ENCODE assay signal across 13 mouse cellular contexts in genomic region chr5:124450641-124451340, GRCm38 (mm10). TPM values are rescaled to one million over a fixed set of nuclear protein-coding genes. Genes with fewer than 3 reads are reported as not detected.
DNase-seq lines count a peak whose midpoint lies in the region; ATAC-seq and TF ChIP-seq lines count a peak whose summit lies in the region.
"Had no signal": no experiment of that assay in that cellular context is flagged by ENCODE, and none has a peak within 500 bp of the region (broad histone marks: within the 10 kb centered on the region; RNA-seq: fewer than 3 reads in every experiment).

No protein-coding gene starts in this region.

- H3K27ac ChIP-seq in gastrocnemius, adult 2 months, result peak overlapping the region; percentile 50
- H3K27ac ChIP-seq in intestine, postnatal 0 days (ENCODE audit: low read depth, low read length), result peak overlapping the region; percentile 82
- H3K27ac ChIP-seq in stomach, embryonic 15.5 days, result peak overlapping the region; percentile 81
- H3K27ac ChIP-seq in midbrain, embryonic 11.5 days (ENCODE audit: low read depth, low read length), result no peak overlapping the region
- H3K27ac ChIP-seq: midbrain, embryonic 15.5 days; neural tube, embryonic 13.5 days had no signal

- no peaks in the 10 kb centered on the region for H3K9me3 ChIP-seq in intestine, postnatal 0 days (ENCODE audit: control insufficient read depth)
- no peaks in the 10 kb centered on the region for H3K9me3 ChIP-seq in stomach, embryonic 15.5 days
- no peaks in the 10 kb centered on the region for H3K9me3 ChIP-seq in midbrain, embryonic 11.5 days (ENCODE audit: control insufficient read depth, low read length)
- H3K9me3 ChIP-seq: midbrain, embryonic 15.5 days; neural tube, embryonic 13.5 days had no signal

- no peak for TF ChIP-seq CTCF in gastrocnemius, adult 2 months (IDR thresholded peaks at IDR 0.05)
- no peak for TF ChIP-seq CTCF in intestine, postnatal 0 days (IDR thresholded peaks at IDR 0.05; ENCODE audit: low read depth)

- peaks cover 72% of the 10 kb centered on the region for H3K36me3 ChIP-seq in intestine, postnatal 0 days (ENCODE audit: control insufficient read depth, insufficient read depth)
- H3K36me3 ChIP-seq in stomach, embryonic 15.5 days, result peaks cover 50% of the 10 kb centered on the region
- peaks cover 36% of the 10 kb centered on the region for H3K36me3 ChIP-seq in midbrain, embryonic 11.5 days (ENCODE audit: control insufficient read depth, insufficient read depth, low read length)

- peak overlapping the region; percentile 53 for H3K4me2 ChIP-seq in intestine, postnatal 0 days (replicated peaks; ENCODE audit: low read depth)
- H3K4me2 ChIP-seq in stomach, embryonic 15.5 days, result 0 out of 2 replicates have a peak overlapping the region, but pooled peaks have one; percentile 21
- no peak overlapping the region for H3K4me2 ChIP-seq in midbrain, embryonic 11.5 days
- H3K4me2 ChIP-seq: midbrain, embryonic 15.5 days; neural tube, embryonic 13.5 days had no signal

- H3K4me1 ChIP-seq in intestine, postnatal 0 days (replicated peaks; ENCODE audit: control insufficient read depth, insufficient read depth, low read length), result no peaks in the 10 kb centered on the region
- peaks cover 52% of the 10 kb centered on the region for H3K4me1 ChIP-seq in stomach, embryonic 15.5 days
- H3K4me1 ChIP-seq in midbrain, embryonic 11.5 days (ENCODE audit: control insufficient read depth, insufficient read depth, low read length), result peaks cover 15% of the 10 kb centered on the region

- 46% methylated on average over 16 of the region's 16 CpGs for WGBS in intestine, postnatal 0 days
- WGBS in stomach, embryonic 15.5 days, result 69% methylated on average over 16 of the region's 16 CpGs
- 89% methylated on average over 16 of the region's 16 CpGs for WGBS in midbrain, embryonic 11.5 days

- peak overlapping the region; percentile 92 for H3K4me3 ChIP-seq in gastrocnemius, adult 2 months
- peak overlapping the region; percentile 26 for H3K4me3 ChIP-seq in intestine, postnatal 0 days (ENCODE audit: low read depth, low read length)
- H3K4me3 ChIP-seq in stomach, embryonic 15.5 days (replicated peaks), result no peak overlapping the region
- no peak overlapping the region for H3K4me3 ChIP-seq in midbrain, embryonic 11.5 days (ENCODE audit: low read depth, low read length)
- H3K4me3 ChIP-seq: midbrain, embryonic 15.5 days; neural tube, embryonic 13.5 days had no signal

- no peak overlapping the region for H3K9ac ChIP-seq in intestine, postnatal 0 days (ENCODE audit: low read depth, low read length)
- no peak overlapping the region for H3K9ac ChIP-seq in stomach, embryonic 15.5 days
- no peak overlapping the region for H3K9ac ChIP-seq in midbrain, embryonic 11.5 days (ENCODE audit: low read length)
- H3K9ac ChIP-seq: midbrain, embryonic 15.5 days; neural tube, embryonic 13.5 days had no signal

- intact Hi-C loops in gastrocnemius, adult 2 months (cut with DNase I), result no loop called here

- DNase-seq in gastrocnemius, adult 2 months, result no peak
- DNase-seq in gastrocnemius, postnatal 25 days, result no peak
- peak; percentile 28 to 62 for DNase-seq in kidney, postnatal 25 days
- DNase-seq in kidney, postnatal 14 days, result no peak
- DNase-seq in left cerebral cortex, adult 11 months (ENCODE audit: low spot score), result no peak
- no peak for DNase-seq in midbrain, embryonic 11.5 days (ENCODE audit: low spot score, missing footprints)
- DNase-seq: lung, postnatal 36 days; thymus, postnatal 25 days had no signal

- ATAC-seq in intestine, postnatal 0 days, result peak; percentile 79
- ATAC-seq in stomach, embryonic 15.5 days (ENCODE audit: insufficient read depth, low FRiP score, low read depth), result peak; percentile 72
- no peak for ATAC-seq in midbrain, embryonic 11.5 days (ENCODE audit: low FRiP score)
- ATAC-seq: activated CD4-positive, CD25-positive, alpha-beta regulatory T cell, adult 4 months; midbrain, embryonic 15.5 days had no signal

- H3K27me3 ChIP-seq in intestine, postnatal 0 days (replicated peaks; ENCODE audit: control insufficient read depth, insufficient read depth, low read length), result no peaks in the 10 kb centered on the region
- H3K27me3 ChIP-seq in stomach, embryonic 15.5 days (replicated peaks), result no peaks in the 10 kb centered on the region
- no peaks in the 10 kb centered on the region for H3K27me3 ChIP-seq in midbrain, embryonic 11.5 days (ENCODE audit: control insufficient read depth, insufficient read depth, low read length)
- H3K27me3 ChIP-seq: midbrain, embryonic 15.5 days; neural tube, embryonic 13.5 days had no signal

RNA-seq across cellular contexts. Expression of gene Kmt5a, which starts 11.1 kb away (rescaled TPM):
- total RNA-seq in gastrocnemius, adult 2 months (2021), result 100 to 1,000 TPM; 178 to 229 TPM
- 100 to 1,000 TPM; 107 to 134 TPM for total RNA-seq in gastrocnemius, postnatal 25 days (2021)
- polyA plus RNA-seq in intestine, postnatal 0 days (2015; fragmentation: Nextera tagmentation; extraction: Ambion mirVana), result 77.5 and 80.5 TPM in 2 replicates
- 92.6 and 104 TPM in 2 replicates for polyA plus RNA-seq in stomach, embryonic 15.5 days (2015; fragmentation: Nextera tagmentation; extraction: Ambion mirVana)
- polyA plus RNA-seq in midbrain, embryonic 11.5 days (2014; fragmentation: Nextera tagmentation; extraction: Ambion mirVana), result 76.6 and 90.0 TPM in 2 replicates

RNA-seq across cellular contexts. Expression of gene Sbno1, which starts 25.0 kb away (rescaled TPM):
- total RNA-seq in gastrocnemius, adult 2 months (2021), result 10 to 100 TPM; 43.2 to 49.2 TPM
- total RNA-seq in gastrocnemius, postnatal 25 days (2021), result 10 to 100 TPM; 35.3 to 37.7 TPM
- polyA plus RNA-seq in intestine, postnatal 0 days (2015; fragmentation: Nextera tagmentation; extraction: Ambion mirVana), result 49.3 and 56.6 TPM in 2 replicates
- 77.3 and 81.5 TPM in 2 replicates for polyA plus RNA-seq in stomach, embryonic 15.5 days (2015; fragmentation: Nextera tagmentation; extraction: Ambion mirVana)
- 78.6 and 85.9 TPM in 2 replicates for polyA plus RNA-seq in midbrain, embryonic 11.5 days (2014; fragmentation: Nextera tagmentation; extraction: Ambion mirVana)

RNA-seq across cellular contexts. Expression of gene Rilpl2, which starts 27.4 kb away (rescaled TPM):
- total RNA-seq in gastrocnemius, adult 2 months (2021), result 1 to 10 TPM; 4.6 to 4.7 TPM
- 1 to 10 TPM; 3.9 to 5.1 TPM for total RNA-seq in gastrocnemius, postnatal 25 days (2021)
- 48.2 and 49.7 TPM in 2 replicates for polyA plus RNA-seq in intestine, postnatal 0 days (2015; fragmentation: Nextera tagmentation; extraction: Ambion mirVana)
- polyA plus RNA-seq in stomach, embryonic 15.5 days (2015; fragmentation: Nextera tagmentation; extraction: Ambion mirVana), result 31.5 and 32.0 TPM in 2 replicates
- 19.6 and 23.1 TPM in 2 replicates for polyA plus RNA-seq in midbrain, embryonic 11.5 days (2014; fragmentation: Nextera tagmentation; extraction: Ambion mirVana)

RNA-seq across cellular contexts. Expression of gene Snrnp35, which starts 32.1 kb away (rescaled TPM):
- 10 to 100 TPM; 27.7 to 33.1 TPM for total RNA-seq in gastrocnemius, adult 2 months (2021)
- 10 to 100 TPM; 23.0 to 23.8 TPM for total RNA-seq in gastrocnemius, postnatal 25 days (2021)
- 15.5 and 17.9 TPM in 2 replicates for polyA plus RNA-seq in intestine, postnatal 0 days (2015; fragmentation: Nextera tagmentation; extraction: Ambion mirVana)
- 22.5 and 25.0 TPM in 2 replicates for polyA plus RNA-seq in stomach, embryonic 15.5 days (2015; fragmentation: Nextera tagmentation; extraction: Ambion mirVana)
- polyA plus RNA-seq in midbrain, embryonic 11.5 days (2014; fragmentation: Nextera tagmentation; extraction: Ambion mirVana), result 15.6 and 17.3 TPM in 2 replicates

Comparison
In these comparisons a context has a peak if more than half of its experiments do, and no peak if none do; other contexts are left out.
1. DNase-seq: peak in kidney, postnatal 25 days (2 of 2); none in gastrocnemius, adult 2 months (single experiment), gastrocnemius, postnatal 25 days (single experiment), kidney, postnatal 14 days (single experiment), left cerebral cortex, adult 11 months (single experiment) and midbrain, embryonic 11.5 days (single experiment).
2. H3K4me3 ChIP-seq: peak in gastrocnemius, adult 2 months (single experiment) and intestine, postnatal 0 days (single experiment); none in stomach, embryonic 15.5 days (single experiment) and midbrain, embryonic 11.5 days (single experiment).